Mouse (Mus musculus): ENCODE data around the gene Olfr689. TPM values are rescaled to one million over a fixed set of nuclear protein-coding genes. Genes with fewer than 3 reads are reported as not detected.
"Not testable (repeated sequence)": the region's sequence is repeated elsewhere in the genome, so short reads cannot be mapped to it uniquely, and the experiment has no call there.

Gene Olfr689
- polyA plus RNA-seq, 1 experiment: not detected

DNA sequence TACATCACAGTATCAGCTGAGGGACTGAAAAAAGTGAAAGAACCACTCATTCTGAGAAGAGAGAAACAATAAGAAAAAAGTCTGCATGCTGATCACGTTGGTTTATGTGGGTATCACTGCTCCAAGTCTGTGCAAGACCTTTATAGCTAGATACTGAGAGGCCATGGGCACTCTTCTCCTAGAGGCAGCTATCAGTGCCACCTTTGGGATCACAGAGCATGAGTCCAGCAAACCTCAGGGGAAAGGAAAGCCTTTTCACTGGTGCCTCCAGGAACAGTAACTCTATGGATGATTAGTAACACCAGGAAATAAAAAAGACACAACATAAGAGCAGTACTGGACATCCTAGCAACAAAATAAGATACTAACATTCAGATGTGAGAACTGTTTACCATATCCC, 31.2 kb downstream of the Olfr689 start, which contains the start of gene Olfr691:
Gene Olfr691, minus strand, starts transcription at position 101 of the 400 bp plus-strand sequence.
- no peak for TF ChIP-seq POLR2A (IDR thresholded peaks at IDR 0.05; ENCODE audit: insufficient read depth, low read length)
- no peak for TF ChIP-seq CTCF (IDR thresholded peaks at IDR 0.05; ENCODE audit: low read depth, low read length)
- TF ChIP-seq EP300 (IDR thresholded peaks at IDR 0.05; ENCODE audit: insufficient read depth, low read depth, low read length): no peak
- no peaks in the 10 kb centered on the region for H3K4me1 ChIP-seq (ENCODE audit: control insufficient read depth, insufficient read depth, low read length)
- no peaks in the 10 kb centered on the region for H3K36me3 ChIP-seq (ENCODE audit: control insufficient read depth, insufficient read depth, low read length, poor library complexity, severe bottlenecking)
- H3K27me3 ChIP-seq (ENCODE audit: control insufficient read depth, insufficient read depth, low read length, poor library complexity, severe bottlenecking): no peaks in the 10 kb centered on the region
- no peak within 1 kb of the TSS for H3K9ac ChIP-seq (ENCODE audit: low read depth, poor library complexity, severe bottlenecking)
- no peak within 1 kb of the TSS for H3K27ac ChIP-seq (ENCODE audit: insufficient read depth, low read length)
- no peak within 1 kb of the TSS for H3K4me3 ChIP-seq (ENCODE audit: low read depth, low read length)
- H3K9me3 ChIP-seq (replicated peaks; ENCODE audit: control insufficient read depth, insufficient read depth, low read length, poor library complexity, severe bottlenecking): no peaks in the 10 kb centered on the region

DNA sequence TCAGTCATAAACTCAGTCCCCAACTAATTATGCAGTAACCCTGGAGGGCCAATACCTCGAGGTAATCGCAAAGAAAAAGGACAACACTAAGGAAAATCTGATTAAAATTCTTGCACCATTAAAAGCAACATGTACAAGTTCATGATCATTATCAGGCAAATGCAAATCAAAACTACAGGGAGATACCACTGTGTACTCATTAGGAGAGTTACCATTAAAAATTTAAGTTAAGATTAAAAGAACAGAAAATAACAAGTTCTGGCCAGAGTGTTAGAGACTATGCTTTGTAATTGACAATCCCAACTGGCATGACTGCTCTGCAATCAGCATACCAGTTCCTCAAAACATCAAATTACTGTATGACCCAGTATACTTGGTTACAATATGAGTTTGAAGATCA, 31.8 kb downstream of the Olfr689 start:
- Histone ChIP-seq H3K4me3 (ENCODE audit: low read depth, low read length) (no peak overlapping the region), H3K9ac (ENCODE audit: low read depth, poor library complexity, severe bottlenecking) (no peak overlapping the region), H3K36me3 (ENCODE audit: control insufficient read depth, insufficient read depth, low read length, poor library complexity, severe bottlenecking) (no peaks in the 10 kb centered on the region), H3K4me1 (ENCODE audit: control insufficient read depth, insufficient read depth, low read length) (no peaks in the 10 kb centered on the region), H3K9me3 (replicated peaks; ENCODE audit: control insufficient read depth, insufficient read depth, low read length, poor library complexity, severe bottlenecking) (no peaks in the 10 kb centered on the region), H3K27me3 (ENCODE audit: control insufficient read depth, insufficient read depth, low read length, poor library complexity, severe bottlenecking) (no peaks in the 10 kb centered on the region), H3K27ac (ENCODE audit: insufficient read depth, low read length) (no peak overlapping the region)
- TF ChIP-seq POLR2A (IDR thresholded peaks at IDR 0.05; ENCODE audit: insufficient read depth, low read length) (no peak), EP300 (IDR thresholded peaks at IDR 0.05; ENCODE audit: insufficient read depth, low read depth, low read length) (no peak), CTCF (IDR thresholded peaks at IDR 0.05; ENCODE audit: low read depth, low read length) (no peak)

DNA sequence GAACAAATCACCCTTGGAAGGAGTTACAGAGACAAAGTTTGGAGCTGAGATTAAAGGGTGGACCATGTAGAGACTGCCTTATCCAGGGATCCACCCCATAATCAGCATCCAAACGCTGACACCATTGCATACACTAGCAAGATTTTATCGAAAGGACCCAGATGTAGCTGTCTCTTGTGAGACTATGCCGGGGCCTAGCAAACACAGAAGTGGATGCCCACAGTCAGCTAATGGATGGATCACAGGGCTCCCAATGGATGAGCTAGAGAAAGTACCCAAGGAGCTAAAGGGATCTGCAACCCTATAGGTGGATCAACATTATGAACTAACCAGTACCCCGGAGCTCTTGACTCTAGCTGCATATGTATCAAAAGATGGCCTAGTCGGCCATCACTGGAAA, 45.1 kb downstream of the Olfr689 start:
- H3K4me3 ChIP-seq (ENCODE audit: low read depth, low read length); H3K4me1 ChIP-seq (ENCODE audit: control insufficient read depth, insufficient read depth, low read length); H3K36me3 ChIP-seq (ENCODE audit: control insufficient read depth, insufficient read depth, low read length, poor library complexity, severe bottlenecking); H3K27me3 ChIP-seq (ENCODE audit: control insufficient read depth, insufficient read depth, low read length, poor library complexity, severe bottlenecking); H3K9ac ChIP-seq (ENCODE audit: low read depth, poor library complexity, severe bottlenecking); H3K27ac ChIP-seq (ENCODE audit: insufficient read depth, low read length); H3K9me3 ChIP-seq (replicated peaks; ENCODE audit: control insufficient read depth, insufficient read depth, low read length, poor library complexity, severe bottlenecking): not testable (repeated sequence)

DNA sequence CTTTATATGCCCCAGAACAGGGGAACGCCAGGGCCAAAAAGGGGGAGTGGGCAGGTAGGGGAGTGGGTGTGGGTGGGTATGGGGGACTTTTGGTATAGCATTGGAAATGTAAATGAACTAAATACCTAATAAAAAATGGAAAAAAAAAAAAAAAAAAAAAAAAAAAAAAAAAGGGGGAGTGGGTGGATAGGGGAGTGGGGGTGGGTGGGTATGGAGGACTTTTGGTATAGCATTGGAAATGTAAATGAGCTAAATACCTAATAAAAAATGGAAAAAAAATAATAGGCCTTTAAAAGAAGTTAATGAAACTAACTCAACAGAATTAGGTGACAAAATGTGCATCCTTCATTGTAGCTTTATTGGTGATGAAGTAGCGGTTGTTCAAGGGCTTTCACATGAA, 45.5 kb downstream of the Olfr689 start:
- H3K27me3 ChIP-seq (ENCODE audit: control insufficient read depth, insufficient read depth, low read length, poor library complexity, severe bottlenecking); H3K4me3 ChIP-seq (ENCODE audit: low read depth, low read length); H3K4me1 ChIP-seq (ENCODE audit: control insufficient read depth, insufficient read depth, low read length): not testable (repeated sequence)

DNA sequence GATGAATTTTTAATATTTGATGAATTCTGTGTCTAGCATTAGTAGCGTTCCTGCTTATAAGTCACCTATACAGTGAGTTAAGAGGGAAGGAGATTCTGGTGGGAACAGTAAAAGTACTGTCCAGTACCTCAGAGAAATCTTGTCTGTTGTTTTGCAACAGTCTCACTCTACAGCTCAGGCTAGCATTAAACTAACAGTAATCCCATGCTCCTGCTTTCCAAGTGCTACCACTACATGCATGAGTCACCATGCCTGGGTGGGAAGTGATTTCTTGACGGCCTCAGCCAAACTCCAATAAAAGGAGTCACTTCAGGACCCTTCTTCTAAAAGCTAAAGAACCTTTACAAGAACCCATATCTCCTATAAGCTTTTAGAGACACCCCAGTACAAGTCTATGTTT, 50.7 kb downstream of the Olfr689 start:
- Histone ChIP-seq H3K9me3 (replicated peaks; ENCODE audit: control insufficient read depth, insufficient read depth, low read length, poor library complexity, severe bottlenecking) (no peaks in the 10 kb centered on the region), H3K9ac (ENCODE audit: low read depth, poor library complexity, severe bottlenecking) (no peak overlapping the region), H3K27me3 (ENCODE audit: control insufficient read depth, insufficient read depth, low read length, poor library complexity, severe bottlenecking) (no peaks in the 10 kb centered on the region), H3K4me1 (ENCODE audit: control insufficient read depth, insufficient read depth, low read length) (no peaks in the 10 kb centered on the region), H3K36me3 (ENCODE audit: control insufficient read depth, insufficient read depth, low read length, poor library complexity, severe bottlenecking) (no peaks in the 10 kb centered on the region), H3K27ac (ENCODE audit: insufficient read depth, low read length) (no peak overlapping the region), H3K4me3 (ENCODE audit: low read depth, low read length) (no peak overlapping the region)
- no peak for TF ChIP-seq CTCF (IDR thresholded peaks at IDR 0.05; ENCODE audit: low read depth, low read length)
- TF ChIP-seq POLR2A (IDR thresholded peaks at IDR 0.05; ENCODE audit: insufficient read depth, low read length): no peak
- no peak for TF ChIP-seq EP300 (IDR thresholded peaks at IDR 0.05; ENCODE audit: insufficient read depth, low read depth, low read length)

More for the DNA sequence above, 45.5 kb downstream of the Olfr689 start:
- not testable (repeated sequence) for H3K9ac ChIP-seq (ENCODE audit: low read depth, poor library complexity, severe bottlenecking); H3K27ac ChIP-seq (ENCODE audit: insufficient read depth, low read length); H3K36me3 ChIP-seq (ENCODE audit: control insufficient read depth, insufficient read depth, low read length, poor library complexity, severe bottlenecking); H3K9me3 ChIP-seq (replicated peaks; ENCODE audit: control insufficient read depth, insufficient read depth, low read length, poor library complexity, severe bottlenecking)

DNA sequence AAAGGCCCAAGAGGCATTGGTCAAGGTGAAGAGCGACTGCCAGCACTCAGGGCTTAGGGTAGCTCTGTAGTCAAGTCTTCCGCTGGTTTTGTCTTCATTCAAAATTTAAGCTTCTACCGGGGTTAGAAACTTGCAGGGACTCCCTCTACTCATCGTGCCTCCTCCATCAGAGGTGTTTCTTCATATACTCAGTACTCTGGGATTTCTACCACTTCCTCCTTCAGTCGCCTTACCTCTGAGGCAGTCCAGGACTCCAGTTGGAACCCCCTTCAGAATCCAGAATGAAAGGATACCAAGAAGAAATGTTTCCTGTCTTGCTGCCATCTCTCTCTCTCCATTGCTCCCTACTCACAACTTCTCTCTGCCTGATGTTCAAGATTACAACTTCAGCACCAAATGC, 56.3 kb downstream of the Olfr689 start:
- Histone ChIP-seq H3K9ac (ENCODE audit: low read depth, poor library complexity, severe bottlenecking) (no peak overlapping the region), H3K4me3 (ENCODE audit: low read depth, low read length) (no peak overlapping the region), H3K4me1 (ENCODE audit: control insufficient read depth, insufficient read depth, low read length) (no peaks in the 10 kb centered on the region), H3K36me3 (ENCODE audit: control insufficient read depth, insufficient read depth, low read length, poor library complexity, severe bottlenecking) (peaks cover 2% of the 10 kb centered on the region; the same call in 1 of the 2 replicates), H3K27me3 (ENCODE audit: control insufficient read depth, insufficient read depth, low read length, poor library complexity, severe bottlenecking) (no peaks in the 10 kb centered on the region), H3K9me3 (replicated peaks; ENCODE audit: control insufficient read depth, insufficient read depth, low read length, poor library complexity, severe bottlenecking) (no peaks in the 10 kb centered on the region), H3K27ac (ENCODE audit: insufficient read depth, low read length) (no peak overlapping the region)
- no peak for TF ChIP-seq EP300 (IDR thresholded peaks at IDR 0.05; ENCODE audit: insufficient read depth, low read depth, low read length)
- TF ChIP-seq CTCF (IDR thresholded peaks at IDR 0.05; ENCODE audit: low read depth, low read length): no peak
- TF ChIP-seq POLR2A (IDR thresholded peaks at IDR 0.05; ENCODE audit: insufficient read depth, low read length): no peak

Data from ES-Bruce4 (cell line).